Mouse (Mus musculus) neural tube, embryonic 10.5 days (tissue): ENCODE measurements at regions not wholly inside any gene's neighbourhood (a gene's known extent, or its start where the extent isn't known, plus 50 kb on each side); places are given as distances from the start of the nearest gene placed in this dataset.

ENCODE experiments used
- DNase-seq: peaks from one replicate; pipeline ENCODE4 v3.0.0-alpha.2; 2017; ENCODE audit warnings: low spot score; ENCODE audit errors: extremely low spot score

GRCm38 (mm10) chr19:52878812-52879502 is 161.1 kb downstream of the Xpnpep1 start:
- no peak for DNase-seq

- DNase-seq: no peak
Observed at GRCm38 (mm10) chr19:52866635-52867034, 173.4 kb downstream of the Xpnpep1 start.

DNA sequence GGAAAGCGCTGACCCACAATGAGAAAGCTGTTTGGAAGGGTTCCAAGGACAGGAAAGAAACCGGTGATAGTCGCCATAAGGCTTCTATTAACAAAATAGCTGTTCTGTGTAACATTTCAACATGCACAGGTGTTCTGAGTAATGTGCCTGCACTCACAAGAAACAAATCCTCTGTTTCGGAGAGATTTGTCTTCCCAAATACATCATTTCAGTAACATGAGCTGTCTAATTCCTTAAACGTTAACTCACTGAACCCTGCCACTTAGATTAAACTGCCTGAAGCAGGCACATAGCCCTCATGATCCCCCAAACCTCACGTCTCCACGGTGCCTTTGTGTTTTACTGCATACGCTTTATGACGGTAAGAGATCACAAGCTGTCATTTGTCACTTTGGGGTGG is 178.4 kb downstream of the Xpnpep1 start:
- DNase-seq: no peak

- no peak for DNase-seq
Observed at GRCm38 (mm10) chr19:52854068-52854682, 185.8 kb downstream of the Xpnpep1 start.

GRCm38 (mm10) chr19:52816202-52816601 is 223.8 kb downstream of the Xpnpep1 start:
- no peak for DNase-seq

- DNase-seq: no peak
Observed at GRCm38 (mm10) chr19:52812046-52812445, 228.0 kb downstream of the Xpnpep1 start.

GRCm38 (mm10) chr19:52788802-52789201 is 251.2 kb downstream of the Xpnpep1 start:
- no peak for DNase-seq

GRCm38 (mm10) chr19:52768761-52769388 is 271.1 kb downstream of the Xpnpep1 start:
- no peak for DNase-seq

DNA sequence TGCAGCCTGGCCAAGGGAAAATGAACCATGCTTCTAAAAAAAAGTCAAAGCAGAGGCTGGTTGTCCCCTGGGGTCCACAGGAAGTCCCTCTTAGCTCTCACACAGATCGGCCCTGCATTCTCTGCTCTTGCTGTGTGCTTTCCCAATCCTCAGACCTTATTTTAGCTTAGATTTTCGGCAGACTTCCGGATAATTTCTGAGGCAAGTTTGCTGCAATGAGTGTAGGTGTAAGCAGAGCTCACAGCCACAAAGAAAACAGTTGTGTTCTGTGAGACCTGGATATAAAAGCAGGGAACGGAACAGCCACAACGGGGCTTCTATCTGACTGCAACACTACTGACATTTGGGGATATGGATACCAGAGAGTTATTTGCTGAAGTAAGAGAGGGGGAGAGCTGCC is 271.9 kb downstream of the Xpnpep1 start:
- DNase-seq: no peak

DNA sequence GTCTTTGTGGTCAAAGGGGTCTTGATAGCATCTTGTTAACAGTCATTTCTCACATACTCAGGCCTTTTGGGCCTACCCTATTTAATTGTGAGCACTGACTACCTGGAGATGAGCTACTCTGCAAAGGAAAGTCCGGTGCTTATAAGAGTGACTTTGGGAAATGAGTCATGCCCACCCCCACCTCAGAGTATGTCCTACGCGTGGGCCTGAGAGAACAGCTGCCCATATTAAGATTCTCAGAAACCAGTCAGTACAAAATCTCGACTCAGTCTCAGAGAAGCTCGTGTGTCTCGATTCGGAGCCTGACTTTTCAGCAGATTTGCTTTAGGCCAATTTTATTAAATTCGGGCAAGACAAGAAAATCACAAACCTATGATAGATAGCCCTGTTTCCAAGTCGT is 301.1 kb downstream of the Xpnpep1 start:
- DNase-seq: no peak

DNA sequence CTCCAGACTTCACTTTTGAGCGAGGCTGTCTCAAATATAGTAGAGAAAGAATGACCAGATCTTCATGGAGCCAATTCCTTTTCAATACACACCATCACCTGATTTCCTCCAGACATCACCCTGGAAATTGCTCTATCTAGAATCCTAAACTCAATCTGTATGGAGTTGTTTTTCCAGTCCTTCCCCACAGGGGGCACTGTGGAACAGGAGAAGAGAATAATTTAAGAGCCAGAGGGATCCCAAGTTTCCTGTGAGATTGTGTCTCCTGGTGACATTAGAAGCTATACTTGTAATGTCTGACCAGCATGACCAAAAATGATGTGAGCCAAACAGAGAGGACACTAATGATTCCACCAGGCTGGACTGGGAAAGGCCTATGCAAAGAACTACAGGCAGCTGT is 318.2 kb downstream of the Xpnpep1 start:
- no peak for DNase-seq

DNA sequence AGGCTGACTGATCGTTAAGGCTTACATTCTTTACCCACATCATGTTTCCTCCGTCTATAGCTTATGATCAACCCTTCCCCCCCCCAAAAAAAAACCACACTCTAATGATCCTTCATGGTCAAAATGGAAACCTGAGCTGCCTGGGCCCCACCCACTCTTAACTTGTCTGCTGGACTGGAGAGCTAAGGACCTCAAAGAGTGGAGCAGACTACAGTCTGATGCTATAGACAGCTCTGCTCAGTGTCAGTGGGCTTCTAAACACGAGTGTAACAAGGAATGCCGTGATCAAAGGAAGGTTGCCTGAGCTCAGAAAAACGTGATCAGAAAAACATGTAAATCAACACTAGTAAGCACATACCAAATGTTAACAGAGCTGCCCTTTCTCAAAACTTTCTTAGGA is 324.7 kb downstream of the Xpnpep1 start:
- no peak for DNase-seq

DNA sequence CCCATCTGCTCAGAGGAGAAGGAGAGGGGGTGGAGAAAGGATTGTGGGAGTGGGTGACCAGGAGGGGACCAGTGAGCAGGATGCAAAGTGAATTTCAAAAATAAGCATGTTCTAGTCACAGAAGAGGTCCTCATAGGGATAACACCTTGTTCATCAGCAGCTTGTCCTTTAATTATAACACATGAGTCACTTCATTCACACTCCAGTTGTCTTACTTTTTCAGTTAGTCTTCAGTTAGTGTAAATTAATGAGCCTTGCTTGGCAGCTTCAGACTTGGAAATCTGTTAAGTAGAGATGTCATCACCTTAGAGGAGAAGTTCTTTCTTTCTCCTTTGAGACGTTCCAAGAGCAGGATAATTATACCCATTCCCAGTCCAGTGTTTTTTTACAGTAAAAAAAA is 332.3 kb downstream of the Xpnpep1 start:
- no peak for DNase-seq

DNA sequence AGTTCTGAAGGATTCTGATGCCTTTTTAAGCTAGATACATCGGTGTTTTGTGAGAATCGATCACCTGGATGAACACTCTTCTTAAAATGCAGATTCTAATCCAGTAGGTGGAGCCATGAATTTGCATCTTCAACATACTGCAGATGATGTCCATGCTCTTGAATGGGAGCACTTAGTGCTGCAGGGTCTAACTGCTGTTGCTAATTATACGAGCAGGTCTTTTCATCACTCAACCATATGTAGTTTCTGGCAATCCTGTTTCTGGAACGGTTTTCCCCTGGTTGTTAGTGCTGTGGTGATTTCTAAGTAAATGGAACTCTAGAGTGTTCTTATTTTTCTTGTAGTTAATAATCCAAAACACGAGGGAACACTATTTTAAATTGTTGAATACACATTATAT is 379.0 kb downstream of the Xpnpep1 start:
- DNase-seq: no peak

- DNase-seq: no peak
Observed at GRCm38 (mm10) chr19:52647066-52648046, 383.3 kb downstream of the Ins1 start.

DNA sequence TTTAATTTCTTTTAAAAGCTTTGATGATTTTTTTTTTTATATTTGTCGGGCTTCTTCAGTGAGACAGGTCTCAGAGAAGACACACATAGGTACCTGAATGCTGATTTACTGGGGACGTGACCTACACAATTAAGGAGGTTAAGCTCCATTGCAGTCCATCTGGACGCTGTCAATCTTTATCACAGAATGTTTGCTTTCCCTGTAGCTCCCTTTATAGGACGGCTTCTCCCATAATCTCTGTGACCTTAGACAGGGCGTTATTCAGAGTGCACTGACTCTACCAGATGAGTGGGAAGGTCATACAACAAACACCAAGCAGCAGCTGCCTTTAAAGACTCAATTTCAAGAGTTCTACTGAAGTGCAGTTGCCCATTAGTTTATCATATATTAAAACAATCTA is 376.1 kb downstream of the Ins1 start:
- DNase-seq: no peak

DNA sequence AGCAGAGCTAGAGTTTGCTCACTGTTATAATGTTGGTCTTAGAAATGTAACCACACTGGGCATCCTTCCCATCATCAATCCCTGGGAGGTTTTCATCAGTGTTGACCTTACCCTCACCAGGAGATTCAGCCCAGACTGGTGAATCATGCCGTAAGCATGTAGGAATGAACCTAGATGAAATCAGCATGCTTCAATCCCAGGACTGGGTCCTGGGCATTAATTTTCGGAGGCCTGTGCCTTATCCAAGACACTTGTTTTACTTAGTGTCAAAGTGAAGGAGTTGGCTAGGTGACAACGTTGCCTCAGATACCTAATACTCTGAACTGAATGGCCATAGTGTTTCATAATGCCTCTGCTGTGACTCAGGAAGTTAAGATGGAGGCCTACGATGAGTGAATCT is 368.4 kb downstream of the Ins1 start:
- no peak for DNase-seq

- DNase-seq: no peak
Observed at GRCm38 (mm10) chr19:52624310-52624709, 360.2 kb downstream of the Ins1 start.

- DNase-seq: no peak
Observed at GRCm38 (mm10) chr19:52623496-52623895, 359.4 kb downstream of the Ins1 start.

GRCm38 (mm10) chr19:52613353-52613752 is 349.3 kb downstream of the Ins1 start:
- no peak for DNase-seq

DNA sequence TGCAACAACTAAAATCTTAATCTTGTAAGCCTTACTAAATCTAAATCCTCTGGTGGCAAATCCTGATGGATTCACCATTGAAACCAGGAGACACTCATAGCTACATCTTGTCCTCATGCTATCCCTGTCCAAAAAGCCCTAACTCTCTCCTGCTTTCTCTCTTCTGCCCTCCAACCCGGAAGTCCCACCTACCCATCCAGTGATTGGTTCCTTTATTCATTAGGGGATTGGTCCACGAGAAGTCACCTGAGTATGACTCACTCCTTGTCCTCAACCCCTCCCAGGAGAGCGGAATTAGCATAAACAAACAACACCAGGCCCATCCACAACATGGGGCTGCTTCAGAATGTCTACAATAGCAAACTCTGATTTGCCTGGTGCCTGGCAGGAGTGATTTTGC is 342.8 kb downstream of the Ins1 start:
- no peak for DNase-seq

- no peak for DNase-seq
Observed at GRCm38 (mm10) chr19:52600410-52600809, 336.3 kb downstream of the Ins1 start.
